Mouse (Mus musculus): ENCODE data around the gene Elk3.

DNA sequence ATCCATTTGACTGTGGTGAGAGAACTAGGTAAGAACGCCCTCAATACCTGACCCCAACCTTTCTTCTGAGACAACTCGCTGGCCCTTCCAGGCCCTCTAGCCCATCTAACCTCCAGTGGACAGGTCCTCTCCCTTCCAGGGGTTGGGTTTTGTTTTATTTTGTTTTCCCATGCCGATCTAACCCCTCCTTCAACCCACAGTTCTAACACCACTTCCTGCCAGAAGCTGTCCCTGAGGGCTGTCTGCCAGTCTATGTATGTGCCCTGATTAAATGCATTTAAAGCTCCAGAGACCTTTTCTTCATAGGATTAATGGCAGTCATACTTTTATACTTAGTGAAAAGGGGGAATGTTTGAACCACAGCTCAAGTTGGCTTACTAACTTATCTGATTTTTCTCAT is 14.4 kb upstream of the Elk3 start:
- TF ChIP-seq EP300 (IDR thresholded peaks at IDR 0.05; ENCODE audit: insufficient read depth, low read depth, low read length): no peak
- no peak for TF ChIP-seq POLR2A (IDR thresholded peaks at IDR 0.05; ENCODE audit: insufficient read depth, low read length)
- TF ChIP-seq CTCF (IDR thresholded peaks at IDR 0.05; ENCODE audit: low read depth, low read length): no peak
